Mouse (Mus musculus) left cerebral cortex, postnatal 25 days (tissue): ENCODE results near the gene Col15a1. TPM values are rescaled to one million over a fixed set of nuclear protein-coding genes. Genes with fewer than 3 reads are reported as not detected.

Source experiments
- DNase-seq, 2 experiments: peaks; one replicate each; pipeline ENCODE4 v3.0.0; 2022; ENCODE audit warnings: low spot score in 2 of 2, mixed read lengths in 1 of 2
- intact Hi-C: fragments of 180-260 bp; cut with DNase I; formaldehyde crosslinking; loops from one replicate; pipeline ENCODE4 v1.15.1; 2025
- total RNA-seq, 2 experiments: library from RNA; stranded (reverse); gene quantifications; 2 replicates each; pipeline ENCODE4 v1.2.3; 2021

The Col15a1 gene
- total RNA-seq, 2 experiments from 2014 or later = 4.5 to 9.2 TPM

DNA sequence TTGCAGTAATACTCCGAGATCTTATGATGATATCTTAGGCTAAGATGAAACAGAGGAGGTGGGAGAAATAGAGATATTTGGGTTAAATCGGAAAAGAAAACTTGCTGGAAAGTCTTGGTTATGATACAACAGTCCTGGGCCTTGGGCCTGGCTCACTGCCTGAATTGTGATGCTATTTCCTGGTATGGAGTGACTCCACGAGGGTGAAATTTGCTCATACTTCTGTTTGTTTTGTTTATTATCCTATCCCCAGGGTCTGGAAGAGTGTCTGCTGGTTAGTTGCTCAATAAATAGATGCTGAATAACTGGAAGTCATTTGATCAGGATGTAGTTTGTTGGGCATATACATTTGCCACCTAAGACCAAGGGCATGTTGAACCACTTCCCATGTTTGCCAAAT is 119.8 kb downstream of the Col15a1 start:
- DNase-seq = no peak
- intact Hi-C loops = no loop called here

DNA sequence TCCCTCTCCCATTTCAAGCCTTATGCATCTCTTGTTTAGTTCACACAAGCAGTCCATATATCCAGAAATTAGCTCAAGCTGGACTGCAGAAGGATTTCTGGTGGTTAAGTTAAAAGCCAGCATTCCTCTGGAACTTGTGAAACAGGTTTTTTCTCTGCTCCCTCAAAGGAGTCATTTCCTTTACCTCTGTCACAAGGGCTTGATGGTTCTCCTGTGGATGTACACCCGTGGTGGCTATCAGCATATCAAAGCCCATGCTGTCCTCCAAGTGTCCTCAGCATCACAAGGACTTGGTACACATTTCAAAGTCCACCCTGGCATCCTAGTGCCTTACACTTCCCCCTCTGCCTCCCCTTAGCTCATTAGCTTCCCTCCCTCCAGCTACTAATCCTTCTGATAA is 121.3 kb downstream of the Col15a1 start:
- intact Hi-C loops = no loop called here
- no peak for DNase-seq

DNA sequence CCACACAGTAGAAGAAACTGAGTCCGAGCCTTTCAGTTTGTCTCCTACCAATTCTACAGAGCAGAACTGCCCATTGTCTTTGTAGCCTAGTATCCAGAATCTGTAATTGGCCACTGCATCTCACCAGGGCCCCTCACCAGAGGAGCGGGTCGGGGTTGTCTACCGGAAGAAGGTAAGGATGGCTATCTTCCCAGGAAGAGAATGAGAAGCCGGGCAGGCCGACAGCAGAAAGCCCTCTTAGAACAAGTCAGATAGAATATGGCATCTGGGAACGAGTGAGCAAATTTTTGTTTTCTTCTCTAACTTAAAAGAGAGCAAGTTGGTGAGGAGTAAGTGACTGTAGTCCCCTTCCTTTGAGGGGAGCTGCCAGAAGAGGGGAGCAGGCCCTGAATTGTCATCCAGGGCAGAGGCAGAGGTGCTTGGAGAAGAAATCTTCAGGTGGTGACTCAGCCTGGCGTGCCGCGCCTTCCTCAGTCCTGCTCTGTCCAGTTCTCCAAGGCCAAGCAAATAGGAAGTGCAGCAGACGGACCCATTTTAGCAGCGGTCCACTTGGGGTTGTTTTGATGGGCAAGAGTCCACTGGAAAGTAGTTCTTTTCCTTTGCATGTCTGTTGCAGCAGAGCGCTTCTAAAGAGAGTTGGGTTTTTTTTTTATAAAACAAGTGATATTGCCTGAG is 122.6 kb downstream of the Col15a1 start:
- intact Hi-C loops = no loop called here
- no peak for DNase-seq

DNA sequence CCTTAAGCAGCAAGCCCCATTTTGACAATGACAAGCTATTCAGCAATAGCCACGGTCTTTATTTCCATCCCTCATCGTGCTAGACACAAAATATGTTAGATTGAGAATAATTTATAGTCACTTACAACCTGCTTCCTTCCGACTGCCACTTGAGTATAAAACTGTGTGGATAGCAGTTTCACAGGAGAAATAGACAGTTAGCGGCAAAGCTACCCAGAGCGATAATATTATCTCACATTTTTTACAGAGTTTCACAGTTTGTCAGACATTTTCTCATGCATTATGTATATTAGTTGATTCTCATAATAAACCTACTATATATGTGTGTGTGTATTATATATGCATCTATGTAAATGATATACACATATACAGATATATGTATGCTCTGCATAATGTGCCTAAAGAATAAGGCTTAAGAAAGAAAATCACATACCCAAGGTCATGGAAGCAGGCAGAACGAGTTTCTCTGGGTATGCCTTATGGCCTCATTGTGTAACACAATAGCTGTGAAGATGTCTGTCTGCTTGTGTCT is 124.9 kb downstream of the Col15a1 start:
- DNase-seq = no peak
- intact Hi-C loops = no loop called here

DNA sequence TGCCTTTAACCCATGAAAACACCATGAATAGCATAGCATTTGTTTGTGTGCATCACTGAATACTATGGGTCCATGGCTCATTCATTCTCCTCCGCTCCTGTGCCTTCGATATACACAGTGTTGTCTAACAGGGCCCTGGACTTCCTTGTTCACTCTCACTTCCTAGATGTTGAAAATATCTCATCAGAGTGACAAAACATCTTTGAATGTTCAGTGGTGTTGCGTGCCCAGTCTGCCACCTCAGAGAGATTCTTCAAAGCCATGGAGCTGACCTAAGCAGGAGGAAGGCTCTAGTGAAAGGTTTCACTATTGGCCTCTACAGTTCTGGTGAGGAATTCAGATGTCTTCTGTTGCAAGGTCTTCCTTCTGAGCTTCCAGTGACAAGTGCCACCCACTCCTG is 125.6 kb downstream of the Col15a1 start:
- DNase-seq = no peak
- intact Hi-C loops = no loop called here

DNA sequence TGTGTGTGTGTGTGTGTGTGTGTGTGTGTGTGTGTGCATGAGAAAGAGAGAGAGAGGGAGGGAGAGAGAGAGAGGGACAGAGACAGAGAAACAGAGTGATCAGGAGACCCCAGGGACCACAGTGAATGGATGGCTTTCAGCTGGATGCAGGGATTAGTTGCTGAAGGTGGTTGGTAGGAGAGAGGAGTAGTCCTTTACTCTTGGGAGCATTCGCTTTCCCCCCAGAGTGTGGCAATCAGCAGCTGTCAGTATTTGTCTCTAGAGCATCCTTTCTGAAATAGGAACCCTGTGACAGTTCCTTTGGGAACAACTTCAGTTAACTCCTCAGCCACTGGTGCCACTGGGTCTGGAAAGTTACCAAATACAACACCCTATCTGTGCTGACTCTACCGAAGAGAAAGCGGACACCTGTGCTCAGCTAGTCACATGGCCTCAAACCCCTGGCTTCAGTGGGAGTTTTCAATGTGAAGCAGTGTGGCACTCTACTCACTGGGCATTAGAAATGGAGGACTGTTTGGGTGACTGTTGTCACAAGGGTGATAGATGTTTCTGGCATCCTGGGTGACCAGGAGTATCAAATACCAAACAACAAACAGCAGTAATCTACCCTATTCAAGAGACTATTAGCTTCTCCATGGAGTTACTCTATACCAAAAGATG is 129.1 kb downstream of the Col15a1 start:
- intact Hi-C loops = no loop called here
- no peak for DNase-seq

DNA sequence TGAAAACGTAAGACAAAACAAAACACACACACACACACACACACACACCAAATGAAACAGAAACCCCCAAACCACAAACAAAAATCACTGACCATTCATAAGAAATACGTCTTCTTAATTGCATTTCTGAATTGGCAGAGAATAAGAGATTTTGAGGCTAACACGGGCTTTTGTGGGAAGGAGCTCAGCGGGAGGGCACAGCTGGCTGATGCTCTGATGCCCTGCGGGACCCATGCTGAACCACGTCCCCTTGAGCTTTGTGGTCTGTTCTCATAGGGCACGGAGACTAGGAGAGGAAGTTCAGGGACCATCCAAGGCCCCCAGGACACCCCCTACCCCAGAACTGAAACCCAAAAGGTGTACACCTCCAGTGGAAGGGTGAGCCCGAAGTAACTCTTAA is 134.7 kb downstream of the Col15a1 start:
- DNase-seq = no peak
- intact Hi-C loops = no loop called here

DNA sequence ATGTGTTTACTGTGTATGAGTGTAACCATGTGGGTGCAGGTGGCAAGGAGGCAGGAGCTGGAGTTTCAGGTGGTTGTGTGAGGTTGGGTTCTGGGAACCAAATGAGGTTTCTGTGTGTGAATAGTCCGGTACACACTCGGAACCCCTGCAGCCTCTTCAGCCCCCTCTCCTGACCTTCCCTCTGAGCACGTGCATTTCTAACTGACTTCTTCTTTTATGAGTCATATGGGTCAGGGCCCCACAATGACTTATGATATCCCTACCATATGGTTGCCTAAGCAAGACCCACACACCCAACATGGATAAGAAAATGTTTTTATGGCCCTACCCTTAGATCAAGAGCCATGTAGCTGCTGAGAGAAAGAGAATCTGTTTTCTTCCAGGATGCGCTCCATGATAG is 139.1 kb downstream of the Col15a1 start:
- intact Hi-C loops = no loop called here
- no peak for DNase-seq

DNA sequence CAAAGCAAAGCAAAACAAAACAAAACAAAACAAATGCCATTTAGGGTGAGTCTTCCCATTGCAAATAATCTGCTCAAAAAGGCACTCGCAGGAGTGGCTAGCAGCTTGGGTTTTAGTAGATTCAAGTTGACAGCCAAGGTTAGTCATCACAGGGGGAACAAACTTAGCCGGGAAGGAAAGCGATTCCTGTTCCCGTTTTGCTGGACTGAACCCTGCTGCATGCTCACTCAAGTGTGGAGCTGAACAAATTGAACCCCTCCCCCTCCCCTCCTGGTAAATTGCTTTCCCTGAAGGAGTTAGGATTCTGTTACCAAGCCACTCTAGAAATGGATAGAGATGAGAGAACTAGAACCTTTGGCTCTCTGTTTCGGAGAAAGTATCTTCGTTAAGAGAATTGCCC is 141.8 kb downstream of the Col15a1 start:
- intact Hi-C loops = loop anchor here (5.0 kb wide), 2 partner anchors 212 to 693 kb away; no protein-coding TSS in a partner anchor
- no peak for DNase-seq

DNA sequence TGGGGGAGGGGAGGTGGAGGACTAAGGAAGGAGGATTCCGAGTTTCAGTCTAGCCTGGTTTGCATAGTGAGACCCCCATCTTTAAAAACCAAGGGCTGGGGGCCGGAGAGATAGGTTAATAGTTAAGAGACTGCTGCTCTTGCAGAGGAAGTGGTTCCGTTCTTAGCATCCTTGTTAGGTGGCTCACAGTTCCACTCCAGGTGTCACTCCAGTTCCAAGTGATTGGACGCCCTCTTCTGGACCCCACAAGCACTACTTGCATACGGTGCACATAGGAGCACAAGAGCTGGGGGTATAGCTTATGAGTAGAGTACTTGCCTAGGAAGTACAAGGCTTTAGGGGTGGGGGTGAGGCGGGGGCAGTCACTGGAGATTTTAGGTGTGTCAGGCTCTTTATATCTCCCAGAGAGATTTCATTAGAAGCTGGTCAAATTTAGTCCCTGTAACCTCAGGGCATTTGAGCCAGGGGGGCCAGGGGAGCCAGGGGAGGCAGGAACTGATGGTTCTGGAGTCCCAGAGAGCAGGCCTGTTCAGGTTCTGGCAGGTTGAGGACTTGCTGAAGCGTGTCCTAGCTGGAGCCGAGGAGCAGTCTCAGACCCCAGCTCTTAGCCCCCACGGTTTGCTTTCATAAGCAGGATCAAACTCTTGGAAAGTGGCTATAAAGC is 143.6 kb downstream of the Col15a1 start:
- peak in 1 of 2 experiments; percentile 41 for DNase-seq
- intact Hi-C loops = loop anchor here (1.0 to 5.0 kb wide), 4 partner anchors 37 to 691 kb away; no protein-coding TSS in a partner anchor

DNA sequence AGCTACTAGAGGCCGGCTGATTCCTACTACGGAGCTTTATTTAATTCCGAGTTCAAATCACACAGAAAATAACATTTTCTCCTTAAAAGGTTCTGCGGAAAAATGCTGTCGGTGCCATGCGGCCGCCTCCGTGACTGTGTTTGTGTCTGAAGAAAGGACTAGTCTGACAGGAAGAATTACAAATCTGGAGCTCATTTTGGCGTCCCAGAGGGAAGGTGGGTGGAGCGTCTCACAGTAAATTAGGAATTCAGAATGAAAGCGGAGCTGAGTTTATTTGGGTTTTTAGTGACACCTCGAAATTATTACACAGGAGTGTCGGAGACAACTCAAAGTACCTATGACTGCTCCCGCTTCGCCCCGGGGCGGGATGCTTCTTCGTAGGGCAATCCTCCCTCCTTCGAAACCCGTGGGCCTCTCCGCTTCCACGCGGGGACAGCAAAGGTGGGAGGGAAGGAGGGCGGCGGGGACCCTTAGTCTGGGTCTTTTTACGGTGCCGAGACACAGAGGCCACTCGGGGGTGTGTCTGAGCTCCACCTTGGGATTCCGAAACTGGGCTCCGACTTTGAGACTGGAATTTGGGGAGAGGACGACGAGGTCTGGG is 144.2 kb downstream of the Col15a1 start:
- DNase-seq = peak; percentile 81 to 97
- intact Hi-C loops = loop anchor here (1.0 to 5.0 kb wide), 4 partner anchors 37 to 690 kb away; no protein-coding TSS in a partner anchor

DNA sequence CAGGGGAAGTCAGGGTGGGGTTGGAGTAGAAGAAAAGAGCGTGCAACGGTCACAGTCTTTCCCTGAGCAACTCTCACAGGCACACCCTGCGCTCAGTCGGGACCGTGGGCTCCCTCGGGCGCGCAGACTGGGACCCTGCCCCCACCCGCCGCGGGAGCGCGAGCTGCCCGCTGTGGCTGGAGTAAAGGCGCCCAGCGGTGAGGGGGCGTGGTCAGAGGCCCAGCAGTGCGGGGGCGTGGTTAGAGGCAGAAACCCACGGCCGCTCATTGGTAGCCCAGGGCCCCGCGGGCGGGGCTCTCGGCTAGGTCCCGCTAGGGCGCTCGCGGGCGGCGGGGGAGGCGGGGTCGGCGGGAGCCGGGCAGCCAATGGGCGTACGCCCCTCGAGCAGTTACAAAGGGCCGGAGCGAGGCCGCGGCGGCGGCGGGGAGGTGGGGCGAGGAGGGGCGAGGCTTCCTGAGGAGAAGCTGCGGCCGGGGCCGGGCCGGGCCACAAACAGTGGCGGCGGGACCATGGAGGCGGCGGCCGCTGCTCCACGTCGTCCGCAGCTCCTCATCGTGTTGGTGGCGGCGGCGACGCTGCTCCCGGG is 144.9 kb downstream of the Col15a1 start, which contains the start of gene Tgfbr1:
Gene Tgfbr1, plus strand, starts transcription at position 420 of the 586 bp plus-strand sequence.
- DNase-seq = peak; percentile 94 to 96
- intact Hi-C loops = loop anchor here (1.0 to 5.0 kb wide), 4 partner anchors 38 to 689 kb away; no protein-coding TSS in a partner anchor

DNA sequence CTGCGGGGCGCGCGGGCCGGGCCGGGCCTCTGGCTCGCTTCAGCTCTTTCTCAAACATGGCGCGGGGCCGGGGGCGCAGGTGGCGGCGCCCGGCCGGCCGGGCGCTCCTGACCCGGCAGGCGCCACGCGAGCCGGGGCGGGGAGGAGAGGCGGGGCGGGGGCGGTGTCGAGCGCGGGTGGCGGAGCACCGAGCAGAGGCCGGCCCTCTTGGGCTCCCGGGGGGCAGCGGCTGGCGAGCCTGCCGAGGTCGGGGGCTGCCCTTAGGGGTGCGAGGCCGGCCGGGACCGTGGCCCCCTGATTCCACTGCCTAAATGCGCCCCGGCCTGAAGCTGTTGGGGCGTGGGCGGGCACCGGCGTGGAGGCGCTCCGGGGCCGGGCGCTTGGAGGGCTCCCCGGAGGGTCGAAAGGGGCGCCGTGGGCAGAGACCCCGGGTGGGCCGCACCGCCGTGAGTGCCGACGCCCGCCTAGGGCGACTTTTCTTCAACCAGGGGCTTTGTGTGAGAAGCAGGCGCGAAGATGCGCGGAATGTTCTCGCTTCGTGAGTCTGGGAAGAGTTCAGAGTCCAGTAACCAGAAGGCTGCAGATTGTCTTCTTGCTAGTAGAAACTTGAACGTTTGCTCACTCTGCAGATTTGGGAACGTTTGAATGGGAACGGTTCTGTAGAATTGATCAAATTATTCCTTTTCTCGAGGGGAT is 145.6 kb downstream of the Col15a1 start:
- DNase-seq = peak in 1 of 2 experiments; percentile 29
- intact Hi-C loops = loop anchor here (2.0 to 5.0 kb wide), 3 partner anchors 39 to 689 kb away; no protein-coding TSS in a partner anchor

DNA sequence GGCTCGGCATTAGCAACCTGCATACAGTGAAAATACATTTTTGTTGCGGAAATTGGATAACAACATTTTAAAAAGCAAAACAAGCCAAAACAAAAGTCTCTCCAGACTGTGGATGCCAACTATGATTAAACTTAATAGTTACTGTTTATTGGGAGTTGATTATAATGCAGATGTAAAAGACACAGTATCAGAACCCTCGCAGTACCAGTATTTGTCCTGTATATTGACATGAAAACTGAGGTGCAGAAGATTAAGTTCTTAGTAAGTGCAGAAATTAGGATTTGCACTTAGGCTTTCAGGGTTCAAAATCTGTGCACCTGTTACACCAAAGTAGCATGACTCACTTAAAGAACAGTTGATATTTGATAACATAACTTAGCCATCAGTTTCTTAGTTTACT is 146.3 kb downstream of the Col15a1 start:
- intact Hi-C loops = loop anchor here (5.0 kb wide), 2 partner anchors 217 to 688 kb away; no protein-coding TSS in a partner anchor
- no peak for DNase-seq

DNA sequence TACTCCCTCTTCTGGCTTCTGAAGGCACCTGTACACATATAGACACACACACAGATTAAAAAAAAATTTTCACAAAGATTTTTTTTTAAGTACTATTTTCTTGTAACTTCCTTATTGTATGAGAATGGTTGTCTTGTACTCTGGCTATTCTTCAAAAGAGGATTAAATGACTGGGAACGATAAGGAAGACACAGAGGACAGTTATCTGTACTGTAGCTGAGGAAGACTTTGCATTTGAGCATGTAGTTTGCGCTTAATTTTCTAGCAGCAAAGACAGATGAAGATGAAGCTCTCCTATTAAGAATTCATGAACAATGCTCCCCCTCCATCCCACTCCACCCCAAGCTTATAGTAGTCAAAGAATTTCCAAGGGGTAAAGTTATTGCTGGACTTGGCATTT is 154.7 kb downstream of the Col15a1 start:
- DNase-seq = no peak
- intact Hi-C loops = no loop called here
